Mouse (Mus musculus) urinary bladder, postnatal 0 days (tissue): ENCODE results near the gene Skint10. TPM values are rescaled to one million over a fixed set of nuclear protein-coding genes. Genes with fewer than 3 reads are reported as not detected.

ENCODE experiments used
- polyA plus RNA-seq: library from polyadenylated mRNA; unstranded; fragments of >200 nt; fragmentation: Nextera tagmentation; extraction: Ambion mirVana; gene quantifications from 2 replicates; pipeline ENCODE4 v1.2.1, GENCODE M21; 2015

The Skint10 gene
- polyA plus RNA-seq, result not detected in 2 replicates

DNA sequence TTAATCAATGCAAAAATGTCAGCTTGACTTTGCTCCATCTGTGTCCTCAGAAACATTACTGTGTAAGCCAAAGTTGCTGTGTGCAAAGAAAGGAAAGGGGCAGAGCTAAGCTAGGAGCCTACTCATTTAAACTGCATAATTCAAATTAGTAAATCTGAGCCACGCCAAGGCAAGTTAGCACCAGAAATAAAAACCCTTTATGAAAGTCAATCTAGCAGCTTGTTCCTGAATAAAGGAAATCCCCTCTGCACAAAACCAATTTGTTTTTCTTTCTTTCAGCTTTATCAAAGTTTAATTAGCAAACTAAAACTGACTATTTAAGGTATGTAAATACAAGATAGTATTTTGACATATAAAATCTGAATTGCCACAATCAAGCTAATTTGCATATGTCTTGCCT lies at the start of gene Skint10:
Gene Skint10 (minus strand): TSS at position 101 of the 400 bp plus-strand sequence.

Other genes starting within 250 kb of the Skint10 start
- gene Skint2, start 217.7 kb downstream of the Skint10 start, polyA plus RNA-seq, result not detected in 2 replicates